Mouse (Mus musculus) bone marrow macrophage, adult 2 months (primary cell): Measurements from ENCODE around the gene 1700016K19Rik. TPM values are rescaled to one million over a fixed set of nuclear protein-coding genes. Genes with fewer than 3 reads are reported as not detected.

Experiments used
- H3K27ac ChIP-seq: 2 replicates; pipeline ENCODE4 v1.5.1; 2012; ENCODE audit warnings: low read depth, low read length; ENCODE audit not compliant: insufficient read depth
- H3K4me1 ChIP-seq: 2 replicates; pipeline ENCODE4 v1.6.1; 2012; ENCODE audit warnings: low read length; ENCODE audit not compliant: control insufficient read depth, insufficient read depth
- H3K4me3 ChIP-seq: 2 replicates; pipeline ENCODE4 v1.5.1; 2012; ENCODE audit warnings: mild to moderate bottlenecking, low read length, moderate library complexity; ENCODE audit not compliant: insufficient read depth
- CTCF ChIP-seq: IDR thresholded peaks from 2 replicates; pipeline ENCODE4 v1.5.1; 2012; ENCODE audit warnings: low read depth, mild to moderate bottlenecking, low read length, moderate library complexity
- POLR2A ChIP-seq: IDR thresholded peaks from 2 replicates; pipeline ENCODE4 v1.6.1; 2012; ENCODE audit warnings: mild to moderate bottlenecking, low read depth, low read length, borderline replicate concordance
- polyA plus RNA-seq: library from polyadenylated mRNA; stranded (reverse); fragments of >200 nt; gene quantifications from 2 replicates; pipeline ENCODE4 v1.2.4, GENCODE M21; 2012; ENCODE audit not compliant: missing spikeins, insufficient read depth, insufficient read length

The 1700016K19Rik gene
- polyA plus RNA-seq, 1 experiment: not detected

- Histone ChIP-seq H3K27ac (no peak overlapping the region), H3K4me3 (no peak overlapping the region), H3K4me1 (no peaks in the 10 kb centered on the region)
- no peak for TF ChIP-seq CTCF
- no peak for TF ChIP-seq POLR2A
Observed at GRCm38 (mm10) chr11:76008162-76008561, 8.4 kb downstream of the 1700016K19Rik start.

- H3K27ac ChIP-seq: no peak overlapping the region
- TF ChIP-seq CTCF (no peak), POLR2A (no peak)
- no peak overlapping the region for H3K4me3 ChIP-seq
- H3K4me1 ChIP-seq: no peaks in the 10 kb centered on the region
Observed at GRCm38 (mm10) chr11:76009101-76009500, 9.4 kb downstream of the 1700016K19Rik start.

GRCm38 (mm10) chr11:76010838-76011624, 11.3 kb downstream of the 1700016K19Rik start:
- no peak overlapping the region for H3K4me3 ChIP-seq
- no peaks in the 10 kb centered on the region for H3K4me1 ChIP-seq
- H3K27ac ChIP-seq: no peak overlapping the region
- TF ChIP-seq CTCF: no peak
- TF ChIP-seq POLR2A: no peak

- H3K4me1 ChIP-seq: no peaks in the 10 kb centered on the region
- no peak overlapping the region for H3K4me3 ChIP-seq
- H3K27ac ChIP-seq: no peak overlapping the region
- TF ChIP-seq CTCF: no peak
- no peak for TF ChIP-seq POLR2A
Observed at GRCm38 (mm10) chr11:76015251-76015650, 15.5 kb downstream of the 1700016K19Rik start.

- Histone ChIP-seq H3K4me1 (no peaks in the 10 kb centered on the region), H3K4me3 (no peak overlapping the region), H3K27ac (no peak overlapping the region)
- TF ChIP-seq POLR2A (no peak), CTCF (no peak)
Observed at GRCm38 (mm10) chr11:76015814-76016213, 16.1 kb downstream of the 1700016K19Rik start.

GRCm38 (mm10) chr11:76019879-76020278, 20.2 kb downstream of the 1700016K19Rik start:
- no peak overlapping the region for H3K27ac ChIP-seq
- no peaks in the 10 kb centered on the region for H3K4me1 ChIP-seq
- no peak for TF ChIP-seq POLR2A
- no peak for TF ChIP-seq CTCF
- no peak overlapping the region for H3K4me3 ChIP-seq

GRCm38 (mm10) chr11:76020916-76021315, 21.2 kb downstream of the 1700016K19Rik start:
- no peak for TF ChIP-seq POLR2A
- no peak for TF ChIP-seq CTCF
- Histone ChIP-seq H3K27ac (no peak overlapping the region), H3K4me1 (no peaks in the 10 kb centered on the region), H3K4me3 (no peak overlapping the region)

GRCm38 (mm10) chr11:76025080-76025583, 25.4 kb downstream of the 1700016K19Rik start:
- TF ChIP-seq POLR2A: no peak
- TF ChIP-seq CTCF: no peak
- Histone ChIP-seq H3K4me3 (no peak overlapping the region), H3K4me1 (no peaks in the 10 kb centered on the region), H3K27ac (no peak overlapping the region)

GRCm38 (mm10) chr11:76026527-76027138, 26.9 kb downstream of the 1700016K19Rik start:
- no peak overlapping the region for H3K4me3 ChIP-seq

More at GRCm38 (mm10) chr11:76026527-76027138, 26.9 kb downstream of the 1700016K19Rik start:
- TF ChIP-seq CTCF (no peak), POLR2A (no peak)
- Histone ChIP-seq H3K27ac (no peak overlapping the region), H3K4me1 (no peaks in the 10 kb centered on the region)
